Mouse (Mus musculus): ENCODE data around the gene Sgpl1. TPM values are rescaled to one million over a fixed set of nuclear protein-coding genes. Genes with fewer than 3 reads are reported as not detected.

Gene Sgpl1
- polyA plus RNA-seq (2012) = 10.4 and 12.5 TPM in 2 replicates

GRCm38 (mm10) chr10:61147157-61148040 lies at the start of gene Sgpl1:
TSS of gene Sgpl1 (minus strand) at chr10:61147703.

GRCm38 (mm10) chr10:61171654-61172053 lies 24.2 kb upstream of the Sgpl1 start, which contains the start of gene Tbata:
TSS of gene Tbata (plus strand) at chr10:61171954.

DNA sequence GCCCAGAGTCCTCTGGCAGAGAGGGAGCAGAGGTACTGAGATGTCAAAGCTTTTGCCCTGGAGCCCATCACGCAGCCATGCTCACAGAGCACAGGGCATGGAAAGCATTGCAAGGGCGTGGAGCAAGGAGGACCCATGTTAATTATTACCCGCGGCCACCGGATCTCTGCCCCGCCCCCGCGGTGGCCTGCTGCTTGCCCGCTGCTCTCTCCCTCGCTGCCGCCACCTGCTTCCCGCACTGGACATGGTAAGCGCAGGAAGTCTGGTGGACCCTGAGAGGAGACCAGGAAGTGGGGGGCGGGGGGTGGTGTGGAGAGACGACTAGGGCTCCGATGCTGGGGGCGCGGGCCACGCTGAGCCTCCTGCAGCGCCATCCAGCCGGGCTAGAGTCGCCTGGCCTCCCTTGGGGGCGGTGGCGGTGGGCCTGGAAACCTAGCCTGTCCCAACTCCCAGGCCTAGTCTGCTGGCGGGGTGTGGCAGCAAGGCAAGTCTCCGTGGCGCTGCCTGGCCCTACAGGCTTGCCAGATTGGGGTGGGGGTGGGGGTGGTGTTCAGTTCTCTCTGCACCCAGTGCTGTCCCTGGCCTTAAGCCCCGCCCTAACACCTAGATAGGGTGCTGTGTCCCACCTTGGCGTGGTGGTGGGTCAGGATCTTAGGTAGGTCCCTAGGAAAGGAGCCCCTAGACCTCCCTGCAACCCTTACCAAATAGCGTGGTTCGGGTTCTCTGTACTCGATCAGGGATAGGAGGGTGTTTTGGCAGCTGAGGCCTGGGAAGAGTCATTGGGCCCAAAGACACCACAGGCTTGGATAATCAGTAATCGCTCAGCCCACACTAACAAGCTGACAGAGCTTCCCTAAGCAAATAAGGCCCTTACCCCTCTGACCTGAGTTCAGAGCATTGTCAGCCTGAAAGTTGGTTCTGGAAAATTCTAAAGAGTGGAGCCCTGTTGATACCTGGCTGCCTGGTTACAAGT lies 58.0 kb downstream of the Sgpl1 start, which contains the start of gene Pcbd1:
Gene Pcbd1 (plus strand): TSS at position 162 of the 973 bp plus-strand sequence.

Other genes with a start within 250 kb of the Sgpl1 start
- gene Pcbd1, start 58.4 kb downstream of the Sgpl1 start, polyA plus RNA-seq (2012) = 5.3 and 5.7 TPM in 2 replicates
- not detected in 2 replicates for gene Tbata, start 24.3 kb upstream of the Sgpl1 start, polyA plus RNA-seq (2012)
- gene Adamts14, start 125.7 kb upstream of the Sgpl1 start, polyA plus RNA-seq (2012) = 0.91 and 1.8 TPM in 2 replicates
- 0.43 and 0.73 TPM in 2 replicates for gene Prf1, start 150.1 kb upstream of the Sgpl1 start, polyA plus RNA-seq (2012)
- gene Pald1, start 235.8 kb upstream of the Sgpl1 start, polyA plus RNA-seq (2012) = 0.07 and 0.14 TPM in 2 replicates

Measured in megakaryocyte-erythroid progenitor cell, adult 5 weeks (primary cell).